Mouse (Mus musculus) embryonic facial prominence, embryonic 11.5 days (tissue): ENCODE measurements around the gene Phf21a. TPM values are rescaled to one million over a fixed set of nuclear protein-coding genes. Genes with fewer than 3 reads are reported as not detected.
A peak's percentile ranks its signal among the peaks of the same experiment; 100 is the strongest.

Experiments
- ATAC-seq: fragments of 200-750 bp; cut with Nextera tagmentation; replicated peaks from 2 replicates; pipeline ENCODE4 v1.8.0; 2017; ENCODE audit warnings: low read depth; ENCODE audit not compliant: insufficient number of reproducible peaks, low FRiP score, low TSS enrichment
- DNase-seq: peaks from one replicate; pipeline ENCODE4 v3.0.0-alpha.2; 2015; ENCODE audit warnings: low spot score
- H3K27ac ChIP-seq: fragments of 300-500 bp; sonication (generic); replicated peaks from 2 replicates; pipeline ENCODE4 v1.5.1; 2014; ENCODE audit warnings: mild to moderate bottlenecking, low read depth, low read length, control low read depth
- H3K27me3 ChIP-seq: fragments of 300-500 bp; sonication (generic); 2 replicates; pipeline ENCODE4 v1.6.1; 2014; ENCODE audit warnings: mild to moderate bottlenecking, low read length, moderate library complexity, mixed read lengths; ENCODE audit not compliant: control insufficient read depth, insufficient read depth
- H3K36me3 ChIP-seq: fragments of 300-500 bp; sonication (generic); replicated peaks from 2 replicates; pipeline ENCODE4 v1.6.1; 2014; ENCODE audit warnings: low read depth, mild to moderate bottlenecking, low read length, moderate library complexity, mixed read lengths; ENCODE audit not compliant: control insufficient read depth, insufficient read depth
- H3K4me1 ChIP-seq: fragments of 300-500 bp; sonication (generic); 2 replicates; pipeline ENCODE4 v1.6.1; 2014; ENCODE audit warnings: low read length, mixed read lengths; ENCODE audit not compliant: control insufficient read depth, insufficient read depth
- H3K4me2 ChIP-seq: fragments of 300-500 bp; sonication (generic); 2 replicates; pipeline ENCODE4 v1.6.1; 2014; ENCODE audit warnings: low read depth, mild to moderate bottlenecking, control low read depth, low read length, moderate library complexity
- H3K4me3 ChIP-seq: fragments of 300-500 bp; sonication (generic); 2 replicates; pipeline ENCODE4 v1.5.1; 2014; ENCODE audit warnings: low read depth, low read length, control low read depth
- H3K9ac ChIP-seq: fragments of 300-500 bp; sonication (generic); replicated peaks from 2 replicates; pipeline ENCODE4 v1.6.1; 2014; ENCODE audit warnings: mild to moderate bottlenecking, control low read depth, low read length
- H3K9me3 ChIP-seq: fragments of 300-500 bp; sonication (generic); replicated peaks from 2 replicates; pipeline ENCODE4 v1.6.1; 2016; ENCODE audit warnings: mild to moderate bottlenecking, low read length, inconsistent platforms, mixed read lengths; ENCODE audit not compliant: control insufficient read depth
- WGBS: fragments of 180-500 bp; shearing (Covaris S2); extraction: QIAGEN DNeasy Blood & Tissue Kit; methylation state at CpG from one replicate; pipeline ENCODE4 v1.1.7; 2014; 5-methylcytosine and 5-hydroxymethylcytosine counted together
- polyA plus RNA-seq: library from polyadenylated mRNA; unstranded; fragments of >200 nt; fragmentation: Nextera tagmentation; extraction: Ambion mirVana; gene quantifications from 2 replicates; pipeline ENCODE4 v1.2.1, GENCODE M21; 2014

Gene Phf21a
- polyA plus RNA-seq, 1 experiment from 2014 or later = 41.8 TPM

GRCm38 (mm10) chr2:92385113-92386051, 292.5 kb downstream of the Phf21a start:
- Histone ChIP-seq H3K4me1 (peaks cover 9% of the 10 kb centered on the region), H3K4me3 (no peak overlapping the region), H3K9ac (no peak overlapping the region), H3K27me3 (no peaks in the 10 kb centered on the region), H3K27ac (no peak overlapping the region), H3K4me2 (no peak overlapping the region), H3K36me3 (peaks cover 4% of the 10 kb centered on the region; the same call in 1 of the 2 replicates), H3K9me3 (no peaks in the 10 kb centered on the region)
- ATAC-seq (no peak), DNase-seq (no peak)
- WGBS = 79% methylated on average over 22 of the region's 22 CpGs

- H3K36me3 ChIP-seq = peaks cover 4% of the 10 kb centered on the region; the same call in 1 of the 2 replicates
- no peak overlapping the region for H3K27ac ChIP-seq
- H3K27me3 ChIP-seq = no peaks in the 10 kb centered on the region
- no peaks in the 10 kb centered on the region for H3K9me3 ChIP-seq
- 87% methylated on average over 30 of the region's 30 CpGs for WGBS
- no peak overlapping the region for H3K9ac ChIP-seq
- ATAC-seq (no peak), DNase-seq (no peak)
- no peak overlapping the region for H3K4me2 ChIP-seq
- H3K4me3 ChIP-seq = no peak overlapping the region
- peaks cover 15% of the 10 kb centered on the region for H3K4me1 ChIP-seq
Observed at GRCm38 (mm10) chr2:92386821-92387570, 294.1 kb downstream of the Phf21a start.

GRCm38 (mm10) chr2:92387646-92388045, 294.7 kb downstream of the Phf21a start:
- H3K36me3 ChIP-seq = peaks cover 4% of the 10 kb centered on the region; the same call in 1 of the 2 replicates
- H3K4me2 ChIP-seq = no peak overlapping the region
- no peaks in the 10 kb centered on the region for H3K9me3 ChIP-seq
- DNase-seq (no peak), ATAC-seq (no peak)
- WGBS = 62% methylated on average over 4 of the region's 4 CpGs
- H3K4me1 ChIP-seq = peaks cover 15% of the 10 kb centered on the region
- no peak overlapping the region for H3K9ac ChIP-seq
- H3K27me3 ChIP-seq = no peaks in the 10 kb centered on the region
- H3K4me3 ChIP-seq = no peak overlapping the region; the same call in 1 of the 2 replicates
- H3K27ac ChIP-seq = no peak overlapping the region

- ATAC-seq = no peak
- WGBS = 61% methylated on average over 3 of the region's 3 CpGs
- Histone ChIP-seq H3K9me3 (no peaks in the 10 kb centered on the region), H3K36me3 (peaks cover 4% of the 10 kb centered on the region; the same call in 1 of the 2 replicates), H3K27me3 (no peaks in the 10 kb centered on the region), H3K9ac (peak overlapping the region; percentile 66), H3K4me3 (peak overlapping the region; percentile 69), H3K27ac (no peak overlapping the region), H3K4me2 (peak overlapping the region; percentile 93), H3K4me1 (peaks cover 20% of the 10 kb centered on the region)
- DNase-seq = no peak
Observed at GRCm38 (mm10) chr2:92388081-92388517, 295.2 kb downstream of the Phf21a start.

GRCm38 (mm10) chr2:92388891-92389641, 296.1 kb downstream of the Phf21a start:
- Histone ChIP-seq H3K4me1 (peaks cover 20% of the 10 kb centered on the region), H3K36me3 (peaks cover 4% of the 10 kb centered on the region; the same call in 1 of the 2 replicates), H3K9ac (peak overlapping the region; percentile 66), H3K27ac (peak overlapping the region; percentile 67), H3K4me2 (peak overlapping the region; percentile 93), H3K9me3 (no peaks in the 10 kb centered on the region), H3K27me3 (no peaks in the 10 kb centered on the region), H3K4me3 (peak overlapping the region; percentile 69)
- DNase-seq (peak; percentile 98), ATAC-seq (peak; percentile 93)
- WGBS = under 1% methylated on average over 54 of the region's 62 CpGs

GRCm38 (mm10) chr2:92389645-92390044, 296.7 kb downstream of the Phf21a start:
- Histone ChIP-seq H3K27ac (peak overlapping the region; percentile 41; the same call in 1 of the 2 replicates), H3K4me1 (peaks cover 20% of the 10 kb centered on the region), H3K9me3 (no peaks in the 10 kb centered on the region), H3K9ac (no peak overlapping the region), H3K4me2 (peak overlapping the region; percentile 36; the same call in 1 of the 2 replicates), H3K4me3 (no peak overlapping the region), H3K27me3 (no peaks in the 10 kb centered on the region), H3K36me3 (peaks cover 4% of the 10 kb centered on the region; the same call in 1 of the 2 replicates)
- WGBS = under 1% methylated on average over 10 of the region's 10 CpGs
- ATAC-seq (no peak), DNase-seq (no peak)

GRCm38 (mm10) chr2:92390206-92390930, 297.5 kb downstream of the Phf21a start:
- Histone ChIP-seq H3K4me2 (no peak overlapping the region), H3K9ac (no peak overlapping the region), H3K36me3 (no peaks in the 10 kb centered on the region; the same call in 1 of the 2 replicates), H3K4me3 (no peak overlapping the region), H3K9me3 (no peaks in the 10 kb centered on the region), H3K27me3 (no peaks in the 10 kb centered on the region), H3K4me1 (peaks cover 20% of the 10 kb centered on the region), H3K27ac (peak overlapping the region; percentile 41; the same call in 1 of the 2 replicates)
- 80% methylated on average over 6 of the region's 6 CpGs for WGBS
- DNase-seq (no peak), ATAC-seq (no peak)
